Mouse (Mus musculus): ENCODE measurements around the gene Rgs4. TPM values are rescaled to one million over a fixed set of nuclear protein-coding genes. Genes with fewer than 3 reads are reported as not detected.

The Rgs4 gene
- polyA plus RNA-seq (2012; rRNA removed; ENCODE audit: low replicate concordance), result 1.5 and 4.7 TPM in 2 replicates

DNA sequence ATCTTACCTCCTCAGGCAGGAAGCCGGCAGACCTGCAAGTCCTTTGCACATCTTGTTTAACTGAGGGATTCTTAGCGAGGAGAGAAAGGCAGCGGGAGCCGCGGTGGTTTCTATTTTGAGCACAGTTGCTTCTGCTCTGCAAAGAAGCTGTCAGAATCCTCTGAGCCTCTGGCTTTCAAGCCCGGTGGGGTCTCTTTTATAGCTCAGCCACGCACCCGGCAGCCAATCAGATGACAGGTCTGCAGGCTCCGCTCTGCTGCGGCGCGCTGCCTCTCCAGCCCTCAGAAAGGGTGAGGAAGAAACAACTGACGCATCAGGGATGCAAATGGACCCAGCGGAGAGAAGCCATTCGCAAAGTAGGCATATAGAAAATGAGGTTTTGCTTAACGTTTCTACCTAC is at the start of gene Rgs4:
Gene Rgs4 (minus strand): TSS at position 170 of the 400 bp plus-strand sequence.

Other genes with a start within 250 kb of the Rgs4 start
- 0.17 and 0.46 TPM in 2 replicates for gene Nuf2, start 216.2 kb downstream of the Rgs4 start, polyA plus RNA-seq (2012; rRNA removed; ENCODE audit: low replicate concordance)
- 15.8 and 49.8 TPM in 2 replicates for gene Rgs5, start 92.1 kb downstream of the Rgs4 start, polyA plus RNA-seq (2012; rRNA removed; ENCODE audit: low replicate concordance)
- not detected in 2 replicates for gene Ccdc190, start 181.0 kb upstream of the Rgs4 start, polyA plus RNA-seq (2012; rRNA removed; ENCODE audit: low replicate concordance)
- 3.3 and 9.4 TPM in 2 replicates for gene Hsd17b7, start 221.6 kb upstream of the Rgs4 start, polyA plus RNA-seq (2012; rRNA removed; ENCODE audit: low replicate concordance)

All from mammary gland, adult 2 months (tissue).